Mouse (Mus musculus) embryo, embryonic 10.5 days (tissue): ENCODE results near the gene Gm20816.
"Not testable (repeated sequence)": the region's sequence is repeated elsewhere in the genome, so short reads cannot be mapped to it uniquely, and the experiment has no call there.

Source experiments
- DNase-seq: peaks from one replicate; pipeline ENCODE4 v3.0.0-alpha.2; 2015; ENCODE audit warnings: low spot score

The Gm20816 gene

DNA sequence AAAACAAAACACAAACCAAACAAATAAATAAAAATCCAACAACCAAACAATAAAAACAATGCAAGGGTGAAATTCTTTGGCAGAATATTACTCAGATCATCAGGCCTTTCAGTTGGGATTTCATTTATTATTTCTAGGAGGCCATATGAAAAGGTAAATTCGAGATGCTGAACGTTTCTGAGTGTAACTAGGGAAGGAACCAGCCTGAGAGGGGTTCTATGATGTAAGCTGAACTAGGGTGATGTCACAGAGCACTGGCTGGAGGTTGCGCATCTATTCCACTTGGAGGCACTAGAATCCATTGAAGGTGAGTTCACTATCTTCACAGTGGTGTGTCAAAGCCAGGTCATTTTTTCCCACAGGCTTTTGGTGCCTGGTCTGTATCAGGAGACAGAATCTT is at the start of gene Gm20816:
Gene Gm20816, plus strand, starts transcription at position 301 of the 400 bp plus-strand sequence.
- not testable (repeated sequence) for DNase-seq
